Comparison of ENCODE assay signal across 14 mouse cellular contexts in genomic region chr4:54371418-54371957, GRCm38 (mm10).
A peak's percentile ranks its signal among the peaks of the same experiment; 100 is the strongest.
DNase-seq lines count a peak whose midpoint lies in the region; ATAC-seq lines count a peak whose summit lies in the region.
"Had no signal": no experiment of that assay in that cellular context is flagged by ENCODE, and none has a peak within 500 bp of the region (broad histone marks: within the 10 kb centered on the region; RNA-seq: fewer than 3 reads in every experiment).

No protein-coding gene starts in this region.

- peak; percentile 3 to 5 for DNase-seq in frontal cortex, postnatal 36 days (ENCODE audit: low spot score in 2 of 2)
- no peak for DNase-seq in frontal cortex, postnatal 14 days (ENCODE audit: low spot score in 2 of 2)
- DNase-seq in cerebellum, adult 8-10 months: peak; percentile 8
- DNase-seq in forebrain, embryonic 14.5 days (ENCODE audit: low spot score): peak; percentile 72
- no peak for DNase-seq in gastrocnemius, postnatal 10 days
- DNase-seq in thymus, postnatal 4 days: no peak
- no peak for DNase-seq in right cerebral cortex, postnatal 10 days (ENCODE audit: low spot score in 2 of 2)
- DNase-seq: adrenal gland, postnatal 36 days; heart, postnatal 10 days had no signal

- no peaks in the 10 kb centered on the region for H3K27me3 ChIP-seq in forebrain, embryonic 14.5 days (replicated peaks; ENCODE audit: control insufficient read depth, insufficient read depth, low read length)
- no peaks in the 10 kb centered on the region for H3K27me3 ChIP-seq in midbrain, embryonic 12.5 days
- H3K27me3 ChIP-seq: megakaryocyte, embryonic 14.5 days had no signal

- H3K4me2 ChIP-seq in forebrain, embryonic 14.5 days (ENCODE audit: low read length): no peak overlapping the region
- no peak overlapping the region for H3K4me2 ChIP-seq in midbrain, embryonic 12.5 days (replicated peaks)

- H3K9me3 ChIP-seq in forebrain, embryonic 14.5 days (replicated peaks; ENCODE audit: control insufficient read depth, low read length): no peaks in the 10 kb centered on the region
- H3K9me3 ChIP-seq in midbrain, embryonic 12.5 days: no peaks in the 10 kb centered on the region
- H3K9me3 ChIP-seq: megakaryocyte, embryonic 14.5 days had no signal

- H3K27ac ChIP-seq in forebrain, embryonic 14.5 days (ENCODE audit: low read depth, low read length): peak overlapping the region; percentile 29; the same call in 1 of the 2 replicates
- H3K27ac ChIP-seq in midbrain, embryonic 12.5 days (replicated peaks): peak overlapping the region; percentile 69
- H3K27ac ChIP-seq: kidney, postnatal 0 days; liver, embryonic 14.5 days had no signal

- peaks cover 16% of the 10 kb centered on the region for H3K4me1 ChIP-seq in forebrain, embryonic 14.5 days (ENCODE audit: control insufficient read depth, insufficient read depth, low read length)
- H3K4me1 ChIP-seq in midbrain, embryonic 12.5 days: peaks cover 37% of the 10 kb centered on the region

- 10% methylated on average over 7 of the region's 7 CpGs for WGBS in forebrain, embryonic 14.5 days
- 25% methylated on average over 7 of the region's 7 CpGs for WGBS in midbrain, embryonic 12.5 days

- no peak overlapping the region for H3K4me3 ChIP-seq in forebrain, embryonic 14.5 days (ENCODE audit: low read depth, low read length)
- no peak overlapping the region for H3K4me3 ChIP-seq in midbrain, embryonic 12.5 days
- H3K4me3 ChIP-seq: erythroblast, embryonic 14.5 days; megakaryocyte, embryonic 14.5 days had no signal

- H3K36me3 ChIP-seq in forebrain, embryonic 14.5 days (ENCODE audit: control insufficient read depth, insufficient read depth, low read length): no peaks in the 10 kb centered on the region
- no peaks in the 10 kb centered on the region for H3K36me3 ChIP-seq in midbrain, embryonic 12.5 days

- no peak overlapping the region for H3K9ac ChIP-seq in forebrain, embryonic 14.5 days (ENCODE audit: low read length)
- H3K9ac ChIP-seq in midbrain, embryonic 12.5 days (replicated peaks): no peak overlapping the region
- H3K9ac ChIP-seq: liver, embryonic 14.5 days had no signal

- peak; percentile 81 for ATAC-seq in forebrain, embryonic 14.5 days
- peak; percentile 80 for ATAC-seq in midbrain, embryonic 12.5 days (ENCODE audit: low FRiP score, low read depth)

Comparison
In these comparisons a context has a peak if more than half of its experiments do, and no peak if none do; other contexts are left out.
1. DNase-seq: peak in frontal cortex, postnatal 36 days (2 of 2), cerebellum, adult 8-10 months (single experiment) and forebrain, embryonic 14.5 days (single experiment); none in frontal cortex, postnatal 14 days (0 of 2), gastrocnemius, postnatal 10 days (single experiment), thymus, postnatal 4 days (single experiment) and right cerebral cortex, postnatal 10 days (0 of 2).